Mouse (Mus musculus) limb, embryonic 15.5 days (tissue): ENCODE results near the gene Ephb1. TPM values are rescaled to one million over a fixed set of nuclear protein-coding genes. Genes with fewer than 3 reads are reported as not detected.

Experiments
- ATAC-seq: fragments of 200-750 bp; cut with Nextera tagmentation; 2 replicates; pipeline ENCODE4 v1.8.0; 2017; ENCODE audit warnings: low read depth, moderate TSS enrichment; ENCODE audit not compliant: insufficient number of reproducible peaks, low FRiP score, low TSS enrichment
- H3K27ac ChIP-seq: fragments of 300-500 bp; sonication (generic); 2 replicates; pipeline ENCODE4 v1.5.1; 2015; ENCODE audit warnings: moderate library complexity, mild to moderate bottlenecking, inconsistent platforms
- H3K27me3 ChIP-seq: fragments of 300-500 bp; sonication (generic); 2 replicates; pipeline ENCODE4 v1.6.1; 2015; ENCODE audit warnings: inconsistent platforms
- H3K36me3 ChIP-seq: fragments of 300-500 bp; sonication (generic); 2 replicates; pipeline ENCODE4 v1.6.1; 2015; ENCODE audit warnings: inconsistent platforms
- H3K4me1 ChIP-seq: fragments of 300-500 bp; sonication (generic); 2 replicates; pipeline ENCODE4 v1.6.1; 2015; ENCODE audit warnings: inconsistent platforms
- H3K4me2 ChIP-seq: fragments of 300-500 bp; sonication (generic); 2 replicates; pipeline ENCODE4 v1.6.1; 2015; ENCODE audit warnings: mild to moderate bottlenecking, inconsistent platforms
- H3K4me3 ChIP-seq: fragments of 300-500 bp; sonication (generic); 2 replicates; pipeline ENCODE4 v1.5.1; 2015; ENCODE audit warnings: mild to moderate bottlenecking, inconsistent platforms
- H3K9ac ChIP-seq: fragments of 300-500 bp; sonication (generic); 2 replicates; pipeline ENCODE4 v1.6.1; 2015; ENCODE audit warnings: inconsistent platforms
- H3K9me3 ChIP-seq: fragments of 300-500 bp; sonication (generic); 2 replicates; pipeline ENCODE4 v1.6.1; 2016; ENCODE audit warnings: inconsistent platforms
- WGBS: fragments of 180-500 bp; shearing (Covaris S2); methylation state at CpG from one replicate; pipeline ENCODE4 v1.1.7; 2015; 5-methylcytosine and 5-hydroxymethylcytosine counted together
- polyA plus RNA-seq: library from polyadenylated mRNA; unstranded; fragments of >200 nt; fragmentation: Nextera tagmentation; extraction: Ambion mirVana; gene quantifications from 2 replicates; pipeline ENCODE4 v1.2.1, GENCODE M21; 2015

Gene Ephb1
- polyA plus RNA-seq, 1 experiment from 2014 or later = 2.5 TPM

- Histone ChIP-seq H3K4me2 (no peak overlapping the region), H3K4me3 (no peak overlapping the region), H3K27ac (no peak overlapping the region), H3K9me3 (no peaks in the 10 kb centered on the region), H3K4me1 (no peaks in the 10 kb centered on the region), H3K36me3 (no peaks in the 10 kb centered on the region), H3K9ac (no peak overlapping the region), H3K27me3 (peaks cover 2% of the 10 kb centered on the region; the same call in 1 of the 2 replicates)
- WGBS = 90% methylated on average over 16 of the region's 16 CpGs
- ATAC-seq = no peak
Measured at GRCm38 (mm10) chr9:102330266-102331060, 24.0 kb downstream of the Ephb1 start.

- Histone ChIP-seq H3K27me3 (no peaks in the 10 kb centered on the region), H3K4me2 (no peak overlapping the region), H3K9me3 (no peaks in the 10 kb centered on the region), H3K4me3 (no peak overlapping the region), H3K36me3 (no peaks in the 10 kb centered on the region), H3K9ac (no peak overlapping the region), H3K27ac (no peak overlapping the region), H3K4me1 (no peaks in the 10 kb centered on the region)
- 83% methylated on average over 4 of the region's 4 CpGs for WGBS
- no peak for ATAC-seq
Measured at GRCm38 (mm10) chr9:102327625-102328150, 26.8 kb downstream of the Ephb1 start.

GRCm38 (mm10) chr9:102315436-102315835, 39.1 kb downstream of the Ephb1 start:
- no peak overlapping the region for H3K27ac ChIP-seq
- no peaks in the 10 kb centered on the region for H3K9me3 ChIP-seq
- H3K4me2 ChIP-seq = no peak overlapping the region
- no peak overlapping the region for H3K4me3 ChIP-seq
- H3K36me3 ChIP-seq = no peaks in the 10 kb centered on the region
- H3K27me3 ChIP-seq = no peaks in the 10 kb centered on the region
- no peak for ATAC-seq
- H3K4me1 ChIP-seq = no peaks in the 10 kb centered on the region
- H3K9ac ChIP-seq = no peak overlapping the region
- WGBS = 50% methylated on average over 6 of the region's 6 CpGs

GRCm38 (mm10) chr9:102314795-102315194, 39.7 kb downstream of the Ephb1 start:
- ATAC-seq = no peak
- 90% methylated on average over 1 of the region's 1 CpGs for WGBS
- no peak overlapping the region for H3K4me2 ChIP-seq
- H3K27ac ChIP-seq = no peak overlapping the region
- H3K27me3 ChIP-seq = no peaks in the 10 kb centered on the region
- no peaks in the 10 kb centered on the region for H3K36me3 ChIP-seq
- no peaks in the 10 kb centered on the region for H3K4me1 ChIP-seq
- H3K4me3 ChIP-seq = no peak overlapping the region
- H3K9ac ChIP-seq = no peak overlapping the region
- H3K9me3 ChIP-seq = no peaks in the 10 kb centered on the region

- Histone ChIP-seq H3K27ac (no peak overlapping the region), H3K9ac (no peak overlapping the region), H3K4me1 (no peaks in the 10 kb centered on the region), H3K36me3 (no peaks in the 10 kb centered on the region), H3K9me3 (no peaks in the 10 kb centered on the region), H3K4me3 (no peak overlapping the region), H3K27me3 (no peaks in the 10 kb centered on the region), H3K4me2 (no peak overlapping the region)
- ATAC-seq = no peak
- WGBS = 28% methylated on average over 3 of the region's 3 CpGs
Measured at GRCm38 (mm10) chr9:102310431-102310830, 44.1 kb downstream of the Ephb1 start.

- Histone ChIP-seq H3K9me3 (no peaks in the 10 kb centered on the region), H3K4me2 (no peak overlapping the region), H3K4me3 (no peak overlapping the region), H3K27ac (no peak overlapping the region), H3K4me1 (no peaks in the 10 kb centered on the region), H3K27me3 (no peaks in the 10 kb centered on the region), H3K36me3 (no peaks in the 10 kb centered on the region), H3K9ac (no peak overlapping the region)
- ATAC-seq = no peak
- 88% methylated on average over 7 of the region's 7 CpGs for WGBS
Measured at GRCm38 (mm10) chr9:102309278-102309677, 45.2 kb downstream of the Ephb1 start.

- Histone ChIP-seq H3K27ac (no peak overlapping the region), H3K4me1 (no peaks in the 10 kb centered on the region), H3K9ac (no peak overlapping the region), H3K4me3 (no peak overlapping the region), H3K27me3 (no peaks in the 10 kb centered on the region), H3K36me3 (no peaks in the 10 kb centered on the region), H3K9me3 (no peaks in the 10 kb centered on the region), H3K4me2 (no peak overlapping the region)
- WGBS = 33% methylated on average over 4 of the region's 4 CpGs
- ATAC-seq = no peak
Measured at GRCm38 (mm10) chr9:102307656-102308055, 46.8 kb downstream of the Ephb1 start.

- Histone ChIP-seq H3K9ac (no peak overlapping the region), H3K27me3 (no peaks in the 10 kb centered on the region), H3K4me2 (no peak overlapping the region), H3K4me3 (no peak overlapping the region), H3K9me3 (no peaks in the 10 kb centered on the region), H3K27ac (no peak overlapping the region), H3K4me1 (no peaks in the 10 kb centered on the region), H3K36me3 (no peaks in the 10 kb centered on the region)
- ATAC-seq = no peak
- 38% methylated on average over 1 of the region's 1 CpGs for WGBS
Measured at GRCm38 (mm10) chr9:102306645-102307415, 47.7 kb downstream of the Ephb1 start.

- H3K36me3 ChIP-seq = no peaks in the 10 kb centered on the region
- no peaks in the 10 kb centered on the region for H3K9me3 ChIP-seq
- WGBS = 77% methylated on average over 7 of the region's 7 CpGs
- no peak overlapping the region for H3K9ac ChIP-seq
- no peaks in the 10 kb centered on the region for H3K4me1 ChIP-seq
- no peak overlapping the region for H3K27ac ChIP-seq
- H3K4me3 ChIP-seq = no peak overlapping the region
- H3K27me3 ChIP-seq = no peaks in the 10 kb centered on the region
- no peak for ATAC-seq
- H3K4me2 ChIP-seq = no peak overlapping the region
Measured at GRCm38 (mm10) chr9:102305432-102306100, 48.9 kb downstream of the Ephb1 start.

GRCm38 (mm10) chr9:102304796-102305195, 49.7 kb downstream of the Ephb1 start:
- ATAC-seq = no peak
- 52% methylated on average over 3 of the region's 3 CpGs for WGBS

GRCm38 (mm10) chr9:102303882-102304281, 50.6 kb downstream of the Ephb1 start:
- no peak for ATAC-seq
- Histone ChIP-seq H3K4me2 (no peak overlapping the region), H3K9me3 (no peaks in the 10 kb centered on the region), H3K36me3 (no peaks in the 10 kb centered on the region), H3K27me3 (no peaks in the 10 kb centered on the region), H3K9ac (no peak overlapping the region), H3K4me3 (no peak overlapping the region), H3K27ac (no peak overlapping the region), H3K4me1 (no peaks in the 10 kb centered on the region)
- WGBS = 55% methylated on average over 13 of the region's 13 CpGs

More at GRCm38 (mm10) chr9:102304796-102305195, 49.7 kb downstream of the Ephb1 start:
- no peak overlapping the region for H3K9ac ChIP-seq
- no peaks in the 10 kb centered on the region for H3K36me3 ChIP-seq
- no peaks in the 10 kb centered on the region for H3K9me3 ChIP-seq
- H3K27ac ChIP-seq = no peak overlapping the region
- H3K27me3 ChIP-seq = no peaks in the 10 kb centered on the region
- H3K4me3 ChIP-seq = no peak overlapping the region
- no peaks in the 10 kb centered on the region for H3K4me1 ChIP-seq
- no peak overlapping the region for H3K4me2 ChIP-seq

- no peak overlapping the region for H3K4me3 ChIP-seq
- H3K9ac ChIP-seq = no peak overlapping the region
- no peak overlapping the region for H3K4me2 ChIP-seq
- H3K4me1 ChIP-seq = no peaks in the 10 kb centered on the region
- H3K27me3 ChIP-seq = no peaks in the 10 kb centered on the region
- no peak overlapping the region for H3K27ac ChIP-seq
- H3K9me3 ChIP-seq = no peaks in the 10 kb centered on the region
- H3K36me3 ChIP-seq = no peaks in the 10 kb centered on the region
- no peak for ATAC-seq
- WGBS = 76% methylated on average over 4 of the region's 4 CpGs
Measured at GRCm38 (mm10) chr9:102300985-102301384, 53.5 kb downstream of the Ephb1 start.
